Mouse (Mus musculus): ENCODE measurements around the gene Lyst.

GRCm38 (mm10) chr13:13596424-13597044 is 6.3 kb downstream of the Lyst start:
- TF ChIP-seq CTCF (IDR thresholded peaks at IDR 0.05; ENCODE audit: low read depth): no peak
- no peak for TF ChIP-seq EP300 (optimal IDR thresholded peaks at IDR 0.05)

Measured in stomach, postnatal 0 days (tissue).